Mouse (Mus musculus): Measurements from ENCODE around the gene Gal. TPM values are rescaled to one million over a fixed set of nuclear protein-coding genes. Genes with fewer than 3 reads are reported as not detected.

Gene Gal
- total RNA-seq, 2 experiments from 2014 or later, result not detected

DNA sequence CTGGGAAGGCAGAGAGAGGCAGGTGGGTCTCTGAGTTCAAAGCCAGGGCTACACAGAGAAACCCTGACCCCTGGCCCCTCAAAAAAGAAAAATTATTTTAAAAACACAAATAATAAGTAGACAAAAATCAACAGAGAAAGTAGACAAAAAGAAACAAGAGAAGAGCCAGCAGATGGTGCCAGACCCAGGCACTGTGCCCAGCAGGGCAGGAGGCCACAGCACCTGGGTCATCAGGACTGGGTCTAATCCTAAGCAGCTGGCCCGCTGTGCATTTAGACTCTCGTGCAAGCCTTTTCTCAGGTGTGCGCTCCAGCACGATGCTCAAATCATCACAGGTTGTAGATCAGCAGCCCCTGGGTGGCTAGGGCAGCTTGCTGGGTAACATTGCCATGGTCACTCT is 50.8 kb downstream of the Gal start:
- DNase-seq, result no peak
- intact Hi-C loops (cut with DNase I), result no loop called here

Other genes starting within 250 kb of the Gal start
- gene Mrpl21, start 131.6 kb downstream of the Gal start, total RNA-seq (2021), result 10 to 100 TPM; 79.0 to 79.6 TPM
- gene Ighmbp2, start 131.5 kb downstream of the Gal start, total RNA-seq (2021), result 1 to 10 TPM; 3.8 to 3.9 TPM
- gene Cpt1a, start 92.2 kb downstream of the Gal start, total RNA-seq (2021), result 100 to 1,000 TPM; 126 to 144 TPM
- gene Tesmin, start 25.7 kb downstream of the Gal start, total RNA-seq (2021), result 1 to 10 TPM; 3.1 to 4.3 TPM
- 100 to 1,000 TPM in 1 of 2 experiments, 10 to 100 TPM in 1; 98.3 to 102 TPM for gene Ppp6r3, start 161.2 kb upstream of the Gal start, total RNA-seq (2021)

All from heart, postnatal 10 days (tissue).